Mouse (Mus musculus): ENCODE measurements around the gene Fgfr3.

DNA sequence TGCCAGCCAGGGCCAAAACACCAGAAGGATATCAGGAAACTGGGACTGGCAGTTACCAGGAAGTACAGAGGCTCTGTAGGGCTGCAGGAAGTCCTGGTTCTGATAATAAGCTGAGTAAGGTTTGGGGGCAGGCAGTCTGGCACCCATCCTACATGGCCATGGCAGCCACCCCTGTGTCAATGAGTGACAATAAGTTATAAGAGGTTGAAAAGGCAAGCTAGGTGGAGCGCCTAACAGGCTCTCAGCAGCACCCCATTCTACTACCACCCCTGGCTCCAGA lies 15.2 kb upstream of the Fgfr3 start:
- no peak for TF ChIP-seq MAX (IDR thresholded peaks at IDR 0.05)
- no peak for TF ChIP-seq CTCF (IDR thresholded peaks at IDR 0.05; ENCODE audit: control insufficient read depth, insufficient read depth, insufficient read length)
- TF ChIP-seq MYOD1 (IDR thresholded peaks at IDR 0.05; ENCODE audit: control insufficient read depth, insufficient read length, low read depth) = no peak
- no peak for TF ChIP-seq MYOG (IDR thresholded peaks at IDR 0.05; ENCODE audit: control insufficient read depth, extremely low read depth, insufficient read length)
- TF ChIP-seq FOSL1 (IDR thresholded peaks at IDR 0.05; ENCODE audit: insufficient read depth, low read length, poor library complexity, severe bottlenecking) = no peak
